Mouse (Mus musculus): ENCODE results near the gene Gli1. TPM values are rescaled to one million over a fixed set of nuclear protein-coding genes. Genes with fewer than 3 reads are reported as not detected.

Gli1 gene
- total RNA-seq, 1 experiment from 2014 or later, result not detected

GRCm38 (mm10) chr10:127300361-127300760 lies 41.4 kb downstream of the Gli1 start:
- ATAC-seq (replicated peaks; ENCODE audit: insufficient number of reproducible peaks, low FRiP score, low TSS enrichment, poor library complexity, severe bottlenecking), result no peak

- no peak for ATAC-seq (replicated peaks; ENCODE audit: insufficient number of reproducible peaks, low FRiP score, low TSS enrichment, poor library complexity, severe bottlenecking)
Measured at GRCm38 (mm10) chr10:127297015-127297871, 44.5 kb downstream of the Gli1 start.

GRCm38 (mm10) chr10:127295986-127296794 lies 45.6 kb downstream of the Gli1 start:
- ATAC-seq (replicated peaks; ENCODE audit: insufficient number of reproducible peaks, low FRiP score, low TSS enrichment, poor library complexity, severe bottlenecking), result no peak

GRCm38 (mm10) chr10:127294895-127295510 lies 46.8 kb downstream of the Gli1 start:
- no peak for ATAC-seq (replicated peaks; ENCODE audit: insufficient number of reproducible peaks, low FRiP score, low TSS enrichment, poor library complexity, severe bottlenecking)

- no peak for ATAC-seq (replicated peaks; ENCODE audit: insufficient number of reproducible peaks, low FRiP score, low TSS enrichment, poor library complexity, severe bottlenecking)
Measured at GRCm38 (mm10) chr10:127293590-127294113, 48.1 kb downstream of the Gli1 start.

GRCm38 (mm10) chr10:127292987-127293538 lies 48.7 kb downstream of the Gli1 start:
- no peak for ATAC-seq (replicated peaks; ENCODE audit: insufficient number of reproducible peaks, low FRiP score, low TSS enrichment, poor library complexity, severe bottlenecking)

- no peak for ATAC-seq (replicated peaks; ENCODE audit: insufficient number of reproducible peaks, low FRiP score, low TSS enrichment, poor library complexity, severe bottlenecking)
Measured at GRCm38 (mm10) chr10:127291881-127292638, 49.7 kb downstream of the Gli1 start.

GRCm38 (mm10) chr10:127290930-127291880 lies 50.6 kb downstream of the Gli1 start:
- ATAC-seq (replicated peaks; ENCODE audit: insufficient number of reproducible peaks, low FRiP score, low TSS enrichment, poor library complexity, severe bottlenecking), result no peak; the same call in 1 of the 2 replicates

GRCm38 (mm10) chr10:127290307-127290929 lies 51.4 kb downstream of the Gli1 start:
- peak; percentile 79 for ATAC-seq (replicated peaks; ENCODE audit: insufficient number of reproducible peaks, low FRiP score, low TSS enrichment, poor library complexity, severe bottlenecking)

GRCm38 (mm10) chr10:127289573-127290191 lies 52.1 kb downstream of the Gli1 start:
- ATAC-seq (replicated peaks; ENCODE audit: insufficient number of reproducible peaks, low FRiP score, low TSS enrichment, poor library complexity, severe bottlenecking), result peak; percentile 6; the same call in 1 of the 2 replicates

- ATAC-seq (replicated peaks; ENCODE audit: insufficient number of reproducible peaks, low FRiP score, low TSS enrichment, poor library complexity, severe bottlenecking), result peak; percentile 51
Measured at GRCm38 (mm10) chr10:127288800-127289572, 52.8 kb downstream of the Gli1 start, which contains the start of gene Mbd6. Mbd6 (minus strand) TSS chr10:127289018.

GRCm38 (mm10) chr10:127288328-127288799 lies 53.4 kb downstream of the Gli1 start:
- ATAC-seq (replicated peaks; ENCODE audit: insufficient number of reproducible peaks, low FRiP score, low TSS enrichment, poor library complexity, severe bottlenecking), result no peak

GRCm38 (mm10) chr10:127287936-127288293 lies 53.9 kb downstream of the Gli1 start:
- no peak for ATAC-seq (replicated peaks; ENCODE audit: insufficient number of reproducible peaks, low FRiP score, low TSS enrichment, poor library complexity, severe bottlenecking)

GRCm38 (mm10) chr10:127287271-127287935 lies 54.4 kb downstream of the Gli1 start:
- no peak for ATAC-seq (replicated peaks; ENCODE audit: insufficient number of reproducible peaks, low FRiP score, low TSS enrichment, poor library complexity, severe bottlenecking)

GRCm38 (mm10) chr10:127286730-127287129 lies 55.0 kb downstream of the Gli1 start:
- no peak for ATAC-seq (replicated peaks; ENCODE audit: insufficient number of reproducible peaks, low FRiP score, low TSS enrichment, poor library complexity, severe bottlenecking)
